Comparison of ENCODE assay signal across 12 mouse cellular contexts in genomic region chr19:56389879-56390278, GRCm38 (mm10). TPM values are rescaled to one million over a fixed set of nuclear protein-coding genes. Genes with fewer than 3 reads are reported as not detected.
DNase-seq lines count a peak whose midpoint lies in the region; ATAC-seq lines count a peak whose summit lies in the region.
"Had no signal": no experiment of that assay in that cellular context is flagged by ENCODE, and none has a peak within 500 bp of the region (broad histone marks: within the 10 kb centered on the region; RNA-seq: fewer than 3 reads in every experiment).

Nrap (minus strand) TSS chr19:56390037.

- peak within 1 kb of the TSS; percentile 80 for H3K9ac ChIP-seq in heart, embryonic 16.5 days (ENCODE audit: low read length)
- H3K9ac ChIP-seq in liver, embryonic 16.5 days (ENCODE audit: low read depth, low read length): peak within 1 kb of the TSS; percentile 6; the same call in 1 of the 2 replicates
- H3K9ac ChIP-seq in kidney, embryonic 14.5 days (ENCODE audit: low read depth, low read length): no peak within 1 kb of the TSS
- H3K9ac ChIP-seq: embryonic facial prominence, embryonic 13.5 days; forebrain, embryonic 15.5 days; hindbrain, embryonic 13.5 days had no signal

- DNase-seq in gastrocnemius, adult 18-20 months (ENCODE audit: low spot score): peak; percentile 84
- no peak for DNase-seq in gastrocnemius, postnatal 4 days (ENCODE audit: low spot score in 2 of 2)
- no peak for DNase-seq in frontal cortex, postnatal 25 days (ENCODE audit: low spot score in 2 of 2)
- no peak for DNase-seq in left cerebral cortex, adult 11 months (ENCODE audit: low spot score)
- DNase-seq: cerebellum, postnatal 14 days; kidney, postnatal 25 days had no signal

- peak within 1 kb of the TSS; percentile 97 for H3K27ac ChIP-seq in heart, embryonic 16.5 days (ENCODE audit: low read length)
- H3K27ac ChIP-seq in liver, embryonic 16.5 days (ENCODE audit: low read length): 0 out of 2 replicates have a peak within 1 kb of the TSS, but pooled peaks have one; percentile 45
- H3K27ac ChIP-seq in kidney, embryonic 14.5 days (ENCODE audit: low read depth, low read length): no peak within 1 kb of the TSS
- H3K27ac ChIP-seq: embryonic facial prominence, embryonic 13.5 days; forebrain, embryonic 15.5 days; hindbrain, embryonic 13.5 days had no signal

- H3K9me3 ChIP-seq in heart, embryonic 16.5 days (replicated peaks; ENCODE audit: control insufficient read depth, low read length): no peaks in the 10 kb centered on the region
- H3K9me3 ChIP-seq in liver, embryonic 16.5 days (replicated peaks; ENCODE audit: control insufficient read depth, low read length): no peaks in the 10 kb centered on the region
- H3K9me3 ChIP-seq in kidney, embryonic 14.5 days (ENCODE audit: control insufficient read depth, low read length): no peaks in the 10 kb centered on the region
- H3K9me3 ChIP-seq: embryonic facial prominence, embryonic 13.5 days; forebrain, embryonic 15.5 days; hindbrain, embryonic 13.5 days had no signal

- no peaks in the 10 kb centered on the region for H3K27me3 ChIP-seq in heart, embryonic 16.5 days (ENCODE audit: control insufficient read depth, insufficient read depth, low read length)
- H3K27me3 ChIP-seq in liver, embryonic 16.5 days (ENCODE audit: control insufficient read depth, insufficient read depth, low read depth, low read length): no peaks in the 10 kb centered on the region
- no peaks in the 10 kb centered on the region for H3K27me3 ChIP-seq in kidney, embryonic 14.5 days (ENCODE audit: control insufficient read depth, insufficient read depth, low read length)
- H3K27me3 ChIP-seq: forebrain, embryonic 15.5 days had no signal

- H3K4me3 ChIP-seq in heart, embryonic 16.5 days (ENCODE audit: low read length): peak within 1 kb of the TSS; percentile 62
- H3K4me3 ChIP-seq in liver, embryonic 16.5 days (ENCODE audit: low read depth, low read length): no peak within 1 kb of the TSS
- H3K4me3 ChIP-seq in kidney, embryonic 14.5 days (ENCODE audit: low read length): no peak within 1 kb of the TSS
- H3K4me3 ChIP-seq: embryonic facial prominence, embryonic 13.5 days; forebrain, embryonic 15.5 days; hindbrain, embryonic 13.5 days had no signal

- peaks cover 6% of the 10 kb centered on the region; the same call in 1 of the 2 replicates for H3K36me3 ChIP-seq in heart, embryonic 16.5 days (ENCODE audit: control insufficient read depth, insufficient read depth)
- no peaks in the 10 kb centered on the region for H3K36me3 ChIP-seq in liver, embryonic 16.5 days (ENCODE audit: control insufficient read depth, insufficient read depth)
- H3K36me3 ChIP-seq in kidney, embryonic 14.5 days (ENCODE audit: control insufficient read depth, insufficient read depth, low read length): no peaks in the 10 kb centered on the region
- H3K36me3 ChIP-seq: embryonic facial prominence, embryonic 13.5 days; forebrain, embryonic 15.5 days; hindbrain, embryonic 13.5 days had no signal

- peaks cover 23% of the 10 kb centered on the region for H3K4me1 ChIP-seq in heart, embryonic 16.5 days (ENCODE audit: control insufficient read depth, insufficient read depth, low read length)
- H3K4me1 ChIP-seq in liver, embryonic 16.5 days (ENCODE audit: control insufficient read depth, low read depth, low read length): peaks cover 44% of the 10 kb centered on the region
- H3K4me1 ChIP-seq in kidney, embryonic 14.5 days (ENCODE audit: control insufficient read depth, insufficient read depth, low read length): no peaks in the 10 kb centered on the region
- H3K4me1 ChIP-seq: embryonic facial prominence, embryonic 13.5 days; forebrain, embryonic 15.5 days; hindbrain, embryonic 13.5 days had no signal

- peak within 1 kb of the TSS; percentile 64 for H3K4me2 ChIP-seq in heart, embryonic 16.5 days (ENCODE audit: low read depth, low read length)
- H3K4me2 ChIP-seq in liver, embryonic 16.5 days (ENCODE audit: low read depth, low read length): no peak within 1 kb of the TSS
- no peak within 1 kb of the TSS for H3K4me2 ChIP-seq in kidney, embryonic 14.5 days (replicated peaks; ENCODE audit: low read depth, low read length)
- H3K4me2 ChIP-seq: embryonic facial prominence, embryonic 13.5 days; forebrain, embryonic 15.5 days; hindbrain, embryonic 13.5 days had no signal

- ATAC-seq in heart, embryonic 16.5 days (replicated peaks; ENCODE audit: extremely low read depth, insufficient read depth, low FRiP score): peak; percentile 61
- ATAC-seq in liver, embryonic 16.5 days (ENCODE audit: low read depth): no peak
- ATAC-seq in kidney, embryonic 14.5 days (ENCODE audit: low FRiP score, low TSS enrichment): no peak
- ATAC-seq: forebrain, embryonic 15.5 days had no signal

- 50% methylated on average over 11 of the region's 11 CpGs for WGBS in heart, embryonic 16.5 days
- WGBS in liver, embryonic 16.5 days (ENCODE audit: insufficient replicate concordance): 70% methylated on average over 11 of the region's 11 CpGs
- WGBS in kidney, embryonic 14.5 days: 74% methylated on average over 11 of the region's 11 CpGs

RNA-seq across cellular contexts. Expression of gene Nrap, which starts in this region (rescaled TPM):
- 1,000 to 10,000 TPM; 1,001 to 1,024 TPM for total RNA-seq in gastrocnemius, adult 18-20 months (2021)
- total RNA-seq in gastrocnemius, postnatal 4 days (2021): 100 to 1,000 TPM; 293 to 350 TPM
- polyA plus RNA-seq in heart, embryonic 16.5 days (2015; fragmentation: Nextera tagmentation; extraction: Ambion mirVana): 49.4 and 52.0 TPM in 2 replicates
- 0.28 and 0.32 TPM in 2 replicates for polyA plus RNA-seq in liver, embryonic 16.5 days (2015; fragmentation: Nextera tagmentation; extraction: Ambion mirVana)
- 0.19 TPM in 1 of 2 replicates, not detected in the other for polyA plus RNA-seq in kidney, embryonic 14.5 days (2014; fragmentation: Nextera tagmentation; extraction: Ambion mirVana)

Comparison
In these comparisons a context has a peak if more than half of its experiments do, and no peak if none do; other contexts are left out.
1. RNA of gene Nrap (polyA plus RNA-seq): 49.4 to 52.0 TPM in heart, embryonic 16.5 days; 0.28 to 0.32 TPM in liver, embryonic 16.5 days and 0.19 TPM in kidney, embryonic 14.5 days; every median in the first group is over 10 times any median in the second.